Mouse (Mus musculus): ENCODE results near the gene Oaz3.

DNA sequence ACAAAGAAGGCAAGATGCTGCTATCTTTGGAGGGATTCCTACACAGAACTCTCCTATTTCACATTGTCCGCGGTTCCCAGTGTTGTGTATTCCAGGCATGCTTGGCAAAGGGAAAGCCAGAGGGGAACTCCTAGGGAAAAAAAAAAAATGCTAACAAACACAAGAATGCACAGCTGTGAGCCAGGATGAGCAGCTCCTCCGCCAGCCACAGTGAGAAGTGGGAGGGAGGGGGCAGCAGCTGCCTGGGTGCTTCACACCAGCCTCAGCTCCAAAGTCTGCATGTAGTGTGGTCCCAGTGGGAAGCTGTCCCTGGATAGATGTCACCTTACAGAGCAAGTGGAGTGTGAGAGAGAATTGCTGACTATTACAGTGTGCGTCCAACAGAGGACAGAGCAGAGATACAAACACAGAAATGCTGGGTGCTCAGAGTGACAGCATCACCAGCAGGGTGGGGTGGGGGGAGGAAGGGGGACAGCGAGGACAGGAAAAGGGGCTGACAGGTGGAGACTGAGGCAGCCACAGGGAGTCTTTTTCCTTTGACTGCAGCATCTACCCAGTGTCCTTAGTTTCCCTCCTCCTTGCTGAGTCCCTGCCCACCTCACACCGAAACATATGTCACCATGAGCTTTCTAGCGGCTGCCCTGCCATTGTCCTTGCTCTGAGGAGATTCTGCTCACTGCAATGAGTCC is 39.2 kb downstream of the Oaz3 start:
- no peak for TF ChIP-seq POLR2A (IDR thresholded peaks at IDR 0.05; ENCODE audit: control insufficient read depth in 1 of 2, insufficient read depth in 1 of 2, low read depth in 1 of 2, low read length in 2 of 2, poor library complexity in 1 of 2)
- TF ChIP-seq HCFC1 (IDR thresholded peaks at IDR 0.05; ENCODE audit: low read depth, low read length), result no peak
- no peak for TF ChIP-seq EP300 (IDR thresholded peaks at IDR 0.05; ENCODE audit: low read depth in 1 of 2, low read length in 2 of 2)
- no peak for TF ChIP-seq CTCF (IDR thresholded peaks at IDR 0.05 in 2 of 3, conservative IDR thresholded peaks at IDR 0.05 in 1 of 3; ENCODE audit: control insufficient read depth in 1 of 3, insufficient read depth in 1 of 3, low read depth in 2 of 3, low read length in 3 of 3, poor library complexity in 1 of 3, severe bottlenecking in 1 of 3)
- no peak for TF ChIP-seq ELF1 (IDR thresholded peaks at IDR 0.05; ENCODE audit: low read depth, low read length)
- no peak for TF ChIP-seq ETS1 (IDR thresholded peaks at IDR 0.05; ENCODE audit: low read depth, low read length)
- TF ChIP-seq ZC3H11A (IDR thresholded peaks at IDR 0.05; ENCODE audit: low read depth, low read length), result no peak
- no peak for TF ChIP-seq MAZ (IDR thresholded peaks at IDR 0.05; ENCODE audit: low read depth, low read length)
- no peak for TF ChIP-seq CHD2 (IDR thresholded peaks at IDR 0.05; ENCODE audit: low read length)
- no peak for TF ChIP-seq ZMIZ1 (IDR thresholded peaks at IDR 0.05; ENCODE audit: low read depth, low read length)

Measured in MEL (cell line).